ENCODE assay signal across 27 mouse cellular contexts in genomic region chr4:63582580-63582979, GRCm38 (mm10). TPM values are rescaled to one million over a fixed set of nuclear protein-coding genes. Genes with fewer than 3 reads are reported as not detected.
DNase-seq lines count a peak whose midpoint lies in the region; ATAC-seq and TF ChIP-seq lines count a peak whose summit lies in the region.
"Had no signal": no experiment of that assay in that cellular context is flagged by ENCODE, and none has a peak within 500 bp of the region (broad histone marks: within the 10 kb centered on the region; RNA-seq: fewer than 3 reads in every experiment).

No protein-coding gene starts in this region.

- H3K4me3 ChIP-seq in hindbrain, embryonic 10.5 days, result no peak overlapping the region
- no peak overlapping the region for H3K4me3 ChIP-seq in hindbrain, postnatal 0 days (ENCODE audit: low read length)
- no peak overlapping the region for H3K4me3 ChIP-seq in embryonic facial prominence, embryonic 14.5 days (ENCODE audit: low read depth, low read length)
- no peak overlapping the region for H3K4me3 ChIP-seq in limb, embryonic 13.5 days
- H3K4me3 ChIP-seq: heart, embryonic 15.5 days; midbrain, embryonic 15.5 days; myocyte had no signal

- H3K9ac ChIP-seq in hindbrain, postnatal 0 days (replicated peaks; ENCODE audit: low read length), result no peak overlapping the region
- no peak overlapping the region for H3K9ac ChIP-seq in embryonic facial prominence, embryonic 14.5 days (ENCODE audit: low read depth, low read length)
- H3K9ac ChIP-seq in limb, embryonic 13.5 days, result no peak overlapping the region
- H3K9ac ChIP-seq: heart, embryonic 15.5 days; liver, postnatal 0 days; midbrain, embryonic 15.5 days had no signal

- H3K4me2 ChIP-seq in hindbrain, postnatal 0 days (ENCODE audit: low read depth, low read length), result no peak overlapping the region
- H3K4me2 ChIP-seq in embryonic facial prominence, embryonic 14.5 days (ENCODE audit: low read depth, low read length), result no peak overlapping the region
- H3K4me2 ChIP-seq in limb, embryonic 13.5 days (replicated peaks), result 0 out of 2 replicates have a peak overlapping the region, but pooled peaks have one; percentile 7
- H3K4me2 ChIP-seq: heart, embryonic 15.5 days; midbrain, embryonic 15.5 days had no signal

- peak overlapping the region; percentile 59 for H3K27ac ChIP-seq in hindbrain, embryonic 10.5 days
- H3K27ac ChIP-seq in hindbrain, postnatal 0 days, result no peak overlapping the region
- peak overlapping the region; percentile 63; the same call in 1 of the 2 replicates for H3K27ac ChIP-seq in embryonic facial prominence, embryonic 14.5 days (replicated peaks; ENCODE audit: low read depth, low read length)
- peak overlapping the region; percentile 35; the same call in 1 of the 2 replicates for H3K27ac ChIP-seq in limb, embryonic 13.5 days
- H3K27ac ChIP-seq: heart, embryonic 15.5 days; midbrain, embryonic 15.5 days had no signal

- peaks cover 16% of the 10 kb centered on the region for H3K36me3 ChIP-seq in hindbrain, embryonic 10.5 days
- H3K36me3 ChIP-seq in hindbrain, postnatal 0 days (ENCODE audit: insufficient read depth, low read length), result no peaks in the 10 kb centered on the region
- 0 out of 2 replicates have a peak, but pooled peaks cover 4% of the 10 kb centered on the region for H3K36me3 ChIP-seq in embryonic facial prominence, embryonic 14.5 days (ENCODE audit: control insufficient read depth, insufficient read depth, low read length)
- peaks cover 16% of the 10 kb centered on the region for H3K36me3 ChIP-seq in limb, embryonic 13.5 days
- H3K36me3 ChIP-seq: midbrain, embryonic 15.5 days had no signal

- DNase-seq in hindbrain, embryonic 10.5 days (ENCODE audit: low spot score), result peak; percentile 61
- no peak for DNase-seq in hindbrain, postnatal 0 days (ENCODE audit: low spot score)
- peak; percentile 87 for DNase-seq in embryo, embryonic 11 days
- DNase-seq in embryonic facial prominence, embryonic 14.5 days (ENCODE audit: low spot score), result peak; percentile 89
- DNase-seq in left cerebral cortex, postnatal 14 days (ENCODE audit: low spot score in 2 of 2), result no peak
- no peak for DNase-seq in cerebellum, postnatal 36 days
- DNase-seq in frontal cortex, postnatal 14 days (ENCODE audit: low spot score in 2 of 2), result no peak
- DNase-seq: adrenal gland, postnatal 36 days; cerebellum, adult 8-10 months; gastrocnemius, postnatal 36 days; heart, postnatal 4 days; kidney, adult 2 months; liver; liver, postnatal 0 days; lung, postnatal 10 days had no signal

- peaks cover 21% of the 10 kb centered on the region for H3K4me1 ChIP-seq in hindbrain, embryonic 10.5 days (replicated peaks)
- peaks cover 9% of the 10 kb centered on the region; the same call in 1 of the 2 replicates for H3K4me1 ChIP-seq in hindbrain, postnatal 0 days (ENCODE audit: insufficient read depth, low read length)
- no peaks in the 10 kb centered on the region; the same call in 1 of the 2 replicates for H3K4me1 ChIP-seq in embryonic facial prominence, embryonic 14.5 days (ENCODE audit: control insufficient read depth, insufficient read depth, low read length)
- H3K4me1 ChIP-seq in limb, embryonic 13.5 days, result peaks cover 23% of the 10 kb centered on the region
- H3K4me1 ChIP-seq: heart, embryonic 15.5 days had no signal

- intact Hi-C loops in left cerebral cortex, postnatal 14 days (cut with DNase I), result no loop called here

- H3K27me3 ChIP-seq in hindbrain, embryonic 10.5 days (ENCODE audit: insufficient read depth, poor library complexity, severe bottlenecking), result no peaks in the 10 kb centered on the region
- no peaks in the 10 kb centered on the region for H3K27me3 ChIP-seq in hindbrain, postnatal 0 days (ENCODE audit: insufficient read depth, low read length)
- no peaks in the 10 kb centered on the region for H3K27me3 ChIP-seq in embryonic facial prominence, embryonic 14.5 days (replicated peaks; ENCODE audit: control insufficient read depth, insufficient read depth, low read length)
- H3K27me3 ChIP-seq in limb, embryonic 13.5 days, result no peaks in the 10 kb centered on the region
- H3K27me3 ChIP-seq: CH12.LX; heart, embryonic 15.5 days; midbrain, embryonic 15.5 days had no signal

- TF ChIP-seq CTCF in hindbrain, postnatal 0 days (IDR thresholded peaks at IDR 0.05; ENCODE audit: low read depth), result no peak

- ATAC-seq in hindbrain, postnatal 0 days, result no peak
- peak; percentile 74 for ATAC-seq in embryonic facial prominence, embryonic 14.5 days (ENCODE audit: low read depth)
- peak; percentile 80 for ATAC-seq in limb, embryonic 13.5 days (ENCODE audit: low FRiP score, low read depth)
- ATAC-seq: inflammation-experienced regulatory T-cells, adult 6 months; liver, postnatal 0 days; midbrain, embryonic 15.5 days had no signal

- WGBS in hindbrain, embryonic 10.5 days, result 58% methylated on average over 5 of the region's 5 CpGs
- WGBS in hindbrain, postnatal 0 days, result 78% methylated on average over 5 of the region's 5 CpGs
- 19% methylated on average over 5 of the region's 5 CpGs for WGBS in embryonic facial prominence, embryonic 14.5 days
- 7% methylated on average over 5 of the region's 5 CpGs for WGBS in limb, embryonic 13.5 days

- H3K9me3 ChIP-seq in hindbrain, embryonic 10.5 days, result peaks cover 6% of the 10 kb centered on the region
- no peaks in the 10 kb centered on the region for H3K9me3 ChIP-seq in hindbrain, postnatal 0 days (ENCODE audit: low read length)
- no peaks in the 10 kb centered on the region for H3K9me3 ChIP-seq in embryonic facial prominence, embryonic 14.5 days (ENCODE audit: control insufficient read depth, low read length)
- H3K9me3 ChIP-seq in limb, embryonic 13.5 days, result no peaks in the 10 kb centered on the region
- H3K9me3 ChIP-seq: midbrain, embryonic 15.5 days had no signal

RNA-seq across cellular contexts. Expression of gene Gm11213, which starts 22.5 kb away (rescaled TPM):
- polyA plus RNA-seq in hindbrain, embryonic 10.5 days (2016; fragmentation: Nextera tagmentation; extraction: Ambion mirVana), result not detected in 2 replicates
- total RNA-seq in hindbrain, postnatal 0 days (2014; rRNA removed), result not detected in 2 replicates
- polyA plus RNA-seq in hindbrain, postnatal 0 days (2015; fragmentation: Nextera tagmentation; extraction: Ambion mirVana), result not detected in 2 replicates
- not detected in 2 replicates for polyA plus RNA-seq in embryonic facial prominence, embryonic 14.5 days (2014; fragmentation: Nextera tagmentation; extraction: Ambion mirVana)
- polyA plus RNA-seq in limb, embryonic 13.5 days (2015; fragmentation: Nextera tagmentation; extraction: Ambion mirVana), result not detected in 2 replicates
- total RNA-seq in left cerebral cortex, postnatal 14 days (2021), result not detected
- total RNA-seq: adrenal gland, postnatal 36 days; CH12.LX; gastrocnemius, postnatal 36 days; heart, adult 8-10 months; heart, postnatal 4 days; left cerebral cortex, adult 8-10 months; megakaryocyte progenitor cell, adult 5-6 weeks; MEL had no signal
- polyA plus RNA-seq: cortical plate, adult 2 months; heart, embryonic 15.5 days; inflammation-experienced regulatory T-cells, adult 6 months; kidney, adult 2 months; liver, postnatal 0 days; midbrain, embryonic 15.5 days; myocyte; stomach, embryonic 16.5 days had no signal

RNA-seq across cellular contexts. Expression of gene Tmem268, which starts 24.0 kb away (rescaled TPM):
- 7.6 and 10.2 TPM in 2 replicates for polyA plus RNA-seq in hindbrain, embryonic 10.5 days (2016; fragmentation: Nextera tagmentation; extraction: Ambion mirVana)
- 3.2 and 7.9 TPM in 2 replicates for total RNA-seq in hindbrain, postnatal 0 days (2014; rRNA removed)
- 3.9 and 4.1 TPM in 2 replicates for polyA plus RNA-seq in hindbrain, postnatal 0 days (2015; fragmentation: Nextera tagmentation; extraction: Ambion mirVana)
- polyA plus RNA-seq in embryonic facial prominence, embryonic 14.5 days (2014; fragmentation: Nextera tagmentation; extraction: Ambion mirVana), result 5.3 and 7.8 TPM in 2 replicates
- polyA plus RNA-seq in limb, embryonic 13.5 days (2015; fragmentation: Nextera tagmentation; extraction: Ambion mirVana), result 8.2 and 8.3 TPM in 2 replicates
- 1 to 10 TPM; 9.4 to 9.5 TPM for total RNA-seq in left cerebral cortex, postnatal 14 days (2021)

RNA-seq across cellular contexts. Expression of gene Atp6v1g1, which starts 38.0 kb away (rescaled TPM):
- polyA plus RNA-seq in hindbrain, embryonic 10.5 days (2016; fragmentation: Nextera tagmentation; extraction: Ambion mirVana), result 310 and 365 TPM in 2 replicates
- total RNA-seq in hindbrain, postnatal 0 days (2014; rRNA removed), result 125 and 136 TPM in 2 replicates
- polyA plus RNA-seq in hindbrain, postnatal 0 days (2015; fragmentation: Nextera tagmentation; extraction: Ambion mirVana), result 357 and 367 TPM in 2 replicates
- polyA plus RNA-seq in embryonic facial prominence, embryonic 14.5 days (2014; fragmentation: Nextera tagmentation; extraction: Ambion mirVana), result 271 and 275 TPM in 2 replicates
- 317 and 318 TPM in 2 replicates for polyA plus RNA-seq in limb, embryonic 13.5 days (2015; fragmentation: Nextera tagmentation; extraction: Ambion mirVana)
- 100 to 1,000 TPM; 132 to 140 TPM for total RNA-seq in left cerebral cortex, postnatal 14 days (2021)

RNA-seq across cellular contexts. Expression of gene Tex48, which starts 39.6 kb away (rescaled TPM):
- polyA plus RNA-seq in hindbrain, embryonic 10.5 days (2016; fragmentation: Nextera tagmentation; extraction: Ambion mirVana), result not detected in 2 replicates
- not detected in 2 replicates for total RNA-seq in hindbrain, postnatal 0 days (2014; rRNA removed)
- polyA plus RNA-seq in hindbrain, postnatal 0 days (2015; fragmentation: Nextera tagmentation; extraction: Ambion mirVana), result not detected in 2 replicates
- not detected in 2 replicates for polyA plus RNA-seq in embryonic facial prominence, embryonic 14.5 days (2014; fragmentation: Nextera tagmentation; extraction: Ambion mirVana)
- polyA plus RNA-seq in limb, embryonic 13.5 days (2015; fragmentation: Nextera tagmentation; extraction: Ambion mirVana), result not detected in 2 replicates
- total RNA-seq in left cerebral cortex, postnatal 14 days (2021), result not detected
- total RNA-seq: adrenal gland, postnatal 36 days; CH12.LX; gastrocnemius, postnatal 36 days; heart, adult 8-10 months; heart, postnatal 4 days; left cerebral cortex, adult 8-10 months; megakaryocyte progenitor cell, adult 5-6 weeks; MEL had no signal
- polyA plus RNA-seq: cortical plate, adult 2 months; heart, embryonic 15.5 days; inflammation-experienced regulatory T-cells, adult 6 months; kidney, adult 2 months; liver, postnatal 0 days; midbrain, embryonic 15.5 days; myocyte; stomach, embryonic 16.5 days had no signal

Comparison
In these comparisons a context has a peak if more than half of its experiments do, and no peak if none do; other contexts are left out.
1. DNase-seq: peak in hindbrain, embryonic 10.5 days (single experiment), embryo, embryonic 11 days (single experiment) and embryonic facial prominence, embryonic 14.5 days (single experiment); none in hindbrain, postnatal 0 days (single experiment), left cerebral cortex, postnatal 14 days (0 of 2), cerebellum, postnatal 36 days (0 of 2) and frontal cortex, postnatal 14 days (0 of 2).